Mouse (Mus musculus) heart, embryonic 10.5 days (tissue): ENCODE data around the gene Slc25a12. TPM values are rescaled to one million over a fixed set of nuclear protein-coding genes. Genes with fewer than 3 reads are reported as not detected.

Experiments
- DNase-seq: peaks from one replicate; pipeline ENCODE4 v3.0.0-alpha.2; 2017; ENCODE audit warnings: low spot score
- H3K27ac ChIP-seq: fragments of 300-500 bp; sonication (generic); 2 replicates; pipeline ENCODE4 v1.5.1; 2016; ENCODE audit warnings: mild to moderate bottlenecking
- H3K27me3 ChIP-seq: fragments of 300-500 bp; sonication (generic); 2 replicates; pipeline ENCODE4 v1.6.1; 2016; ENCODE audit warnings: mild to moderate bottlenecking; ENCODE audit not compliant: poor library complexity, insufficient read depth, severe bottlenecking
- H3K36me3 ChIP-seq: fragments of 300-500 bp; sonication (generic); 2 replicates; pipeline ENCODE4 v1.6.1; 2016; ENCODE audit warnings: mild to moderate bottlenecking, moderate library complexity
- H3K4me1 ChIP-seq: fragments of 300-500 bp; sonication (generic); 2 replicates; pipeline ENCODE4 v1.6.1; 2016; ENCODE audit warnings: mild to moderate bottlenecking
- H3K4me3 ChIP-seq: fragments of 300-500 bp; sonication (generic); 2 replicates; pipeline ENCODE4 v1.5.1; 2016; ENCODE audit warnings: mild to moderate bottlenecking, moderate library complexity
- H3K9me3 ChIP-seq: fragments of 300-500 bp; sonication (generic); 2 replicates; pipeline ENCODE4 v1.6.1; 2016; ENCODE audit warnings: mild to moderate bottlenecking, moderate library complexity
- WGBS: fragments of 180-500 bp; shearing (Covaris S2); methylation state at CpG from one replicate; pipeline ENCODE4 v1.1.7; 2016; 5-methylcytosine and 5-hydroxymethylcytosine counted together
- polyA plus RNA-seq: library from polyadenylated mRNA; unstranded; fragments of >200 nt; fragmentation: Nextera tagmentation; extraction: Ambion mirVana; gene quantifications from 2 replicates; pipeline ENCODE4 v1.2.1, GENCODE M21; 2016

Gene Slc25a12
- polyA plus RNA-seq, 1 experiment from 2014 or later, result 47.0 TPM

- WGBS, result 96% methylated on average over 1 of the region's 1 CpGs
- no peak for DNase-seq
- no peaks in the 10 kb centered on the region for H3K4me1 ChIP-seq
- peaks cover 29% of the 10 kb centered on the region for H3K36me3 ChIP-seq
- no peaks in the 10 kb centered on the region for H3K27me3 ChIP-seq
- H3K27ac ChIP-seq, result no peak overlapping the region
- no peak overlapping the region for H3K4me3 ChIP-seq
- H3K9me3 ChIP-seq, result no peaks in the 10 kb centered on the region
Observed at GRCm38 (mm10) chr2:71229603-71230002, 137.9 kb downstream of the Slc25a12 start.

- WGBS, result 83% methylated on average over 1 of the region's 1 CpGs
- Histone ChIP-seq H3K9me3 (no peaks in the 10 kb centered on the region), H3K4me3 (no peak overlapping the region), H3K4me1 (no peaks in the 10 kb centered on the region), H3K27me3 (no peaks in the 10 kb centered on the region), H3K36me3 (peaks cover 50% of the 10 kb centered on the region), H3K27ac (no peak overlapping the region)
- DNase-seq, result no peak
Observed at GRCm38 (mm10) chr2:71227398-71227797, 140.2 kb downstream of the Slc25a12 start.

Other genes with a start within 250 kb of the Slc25a12 start
- gene Cybrd1, start 249.8 kb downstream of the Slc25a12 start, polyA plus RNA-seq, result 1.2 and 1.9 TPM in 2 replicates
- 69.4 and 70.4 TPM in 2 replicates for gene Dync1i2, start 156.0 kb downstream of the Slc25a12 start, polyA plus RNA-seq
- 161 and 182 TPM in 2 replicates for gene Hat1, start 21.2 kb upstream of the Slc25a12 start, polyA plus RNA-seq
- gene Metap1d, start 85.5 kb upstream of the Slc25a12 start, polyA plus RNA-seq, result 29.0 and 31.6 TPM in 2 replicates
- 3.5 and 4.3 TPM in 2 replicates for gene Dlx1, start 160.4 kb upstream of the Slc25a12 start, polyA plus RNA-seq
- gene Dlx2, start 179.0 kb upstream of the Slc25a12 start, polyA plus RNA-seq, result 3.0 and 3.9 TPM in 2 replicates